Mouse (Mus musculus): Measurements from ENCODE around the gene Exosc1.
"Not testable (repeated sequence)": the region's sequence is repeated elsewhere in the genome, so short reads cannot be mapped to it uniquely, and the experiment has no call there.

Gene Exosc1

DNA sequence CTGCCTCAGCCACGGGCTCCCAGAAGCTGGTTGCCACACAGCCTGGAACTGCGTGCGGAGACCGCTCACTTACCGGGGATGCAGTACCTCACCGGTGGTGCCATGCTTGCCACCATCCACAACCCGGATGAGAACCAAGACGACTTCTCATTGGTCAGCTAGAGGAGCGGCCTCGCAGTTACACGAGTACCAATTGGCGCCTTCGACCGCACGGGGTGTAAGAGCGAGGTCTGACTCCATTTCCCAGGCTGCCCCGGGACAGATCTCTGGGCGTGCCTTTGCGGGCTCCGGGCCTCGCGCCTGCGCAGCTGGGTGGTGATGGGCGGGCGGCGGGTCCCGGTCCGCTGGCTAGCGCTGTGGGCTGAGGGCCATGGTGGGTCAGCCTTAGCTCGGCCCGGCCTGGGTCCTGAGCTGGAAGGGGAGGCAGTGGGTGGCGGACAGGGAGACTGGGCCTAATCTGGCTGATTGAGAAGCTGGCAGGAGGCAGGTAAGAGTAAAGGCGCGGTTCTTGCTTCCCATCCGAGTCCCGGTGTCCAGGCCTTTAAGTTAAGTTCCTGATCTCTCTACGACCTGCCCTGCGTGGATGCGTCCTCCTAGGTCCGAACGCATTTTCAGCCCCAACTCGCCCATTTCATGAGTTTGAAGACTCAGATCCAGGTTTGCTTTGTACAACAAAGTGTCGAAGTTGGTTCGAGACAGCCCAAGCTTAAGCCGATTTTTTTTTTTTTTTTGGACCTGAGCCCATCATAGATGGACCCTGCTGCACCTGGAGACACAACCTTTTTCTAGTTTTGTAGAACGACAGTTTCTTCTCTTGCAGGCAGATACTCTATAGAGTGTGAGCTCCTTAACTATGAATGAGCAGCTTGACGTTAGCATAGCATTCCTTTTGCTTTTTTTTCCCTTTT lies at the start of gene Exosc1, which contains the start of gene Zdhhc16:
Gene Exosc1, minus strand, starts transcription at position 245 of the 908 bp plus-strand sequence.
Gene Zdhhc16, plus strand, starts transcription at position 302 of the 908 bp plus-strand sequence.
- peak; percentile 97 for DNase-seq (ENCODE audit: low read depth, low spot score)

DNA sequence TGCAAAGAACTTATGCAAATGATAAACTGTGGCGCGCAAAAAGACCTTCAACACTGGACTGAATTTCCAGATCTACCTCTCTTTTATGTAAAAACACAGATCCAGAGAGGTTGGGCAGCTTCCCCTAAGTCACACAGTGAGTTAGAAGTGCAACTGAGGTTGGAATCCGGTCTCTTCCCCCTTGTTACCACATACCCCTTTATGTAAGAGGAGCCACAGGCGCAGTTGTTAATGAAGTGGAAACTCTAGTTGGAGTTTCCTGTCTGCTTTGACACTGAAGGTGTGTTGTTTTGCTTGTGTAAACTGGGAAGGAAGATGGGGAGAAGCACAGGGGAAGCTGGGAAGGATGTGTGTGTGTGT lies 49.5 kb upstream of the Exosc1 start:
- no peak for DNase-seq (ENCODE audit: low read depth, low spot score)

DNA sequence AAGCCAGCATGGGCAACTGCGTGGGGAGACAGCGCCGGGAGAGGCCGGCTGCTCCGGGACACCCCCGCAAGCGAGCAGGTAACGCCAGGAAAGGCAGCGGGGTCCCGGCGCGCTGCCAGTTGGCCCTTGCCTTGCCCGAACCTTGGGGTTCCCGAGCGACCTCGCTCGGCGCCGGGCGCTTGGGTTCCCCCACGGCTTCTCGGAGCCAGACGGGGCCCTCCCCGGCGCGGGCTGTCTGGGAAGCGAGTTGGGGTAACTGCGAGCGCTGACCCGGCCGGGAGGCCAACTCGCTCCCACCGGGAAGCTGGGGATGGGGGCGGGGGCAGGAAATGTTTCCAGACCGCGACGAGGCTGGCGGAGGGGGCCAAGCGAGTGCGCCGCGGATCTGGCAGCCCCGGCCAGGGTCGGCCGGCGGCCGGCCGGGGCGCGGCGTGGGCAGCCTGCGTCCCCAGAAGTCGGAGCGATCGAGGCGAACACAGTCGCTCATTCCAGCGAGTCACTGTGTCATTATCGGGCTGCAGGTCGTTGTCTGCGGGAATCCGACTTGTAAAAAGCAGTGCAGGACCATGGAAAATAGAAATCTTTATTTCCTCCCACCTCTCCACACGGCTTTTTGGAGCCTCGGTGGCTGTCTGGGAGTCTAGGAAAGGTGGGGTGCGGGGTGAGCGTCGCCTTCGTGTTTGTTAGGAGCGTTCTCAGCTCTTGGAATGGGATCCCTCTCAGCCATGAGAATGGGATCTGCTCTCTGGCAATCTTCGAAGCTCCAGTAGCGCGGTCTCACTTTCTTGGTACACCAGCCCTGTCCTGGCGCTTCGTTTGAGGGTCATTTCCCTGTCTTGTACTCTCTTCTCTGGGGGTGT lies 48.9 kb upstream of the Exosc1 start:
- peak; percentile 16 for DNase-seq (ENCODE audit: low read depth, low spot score)

DNA sequence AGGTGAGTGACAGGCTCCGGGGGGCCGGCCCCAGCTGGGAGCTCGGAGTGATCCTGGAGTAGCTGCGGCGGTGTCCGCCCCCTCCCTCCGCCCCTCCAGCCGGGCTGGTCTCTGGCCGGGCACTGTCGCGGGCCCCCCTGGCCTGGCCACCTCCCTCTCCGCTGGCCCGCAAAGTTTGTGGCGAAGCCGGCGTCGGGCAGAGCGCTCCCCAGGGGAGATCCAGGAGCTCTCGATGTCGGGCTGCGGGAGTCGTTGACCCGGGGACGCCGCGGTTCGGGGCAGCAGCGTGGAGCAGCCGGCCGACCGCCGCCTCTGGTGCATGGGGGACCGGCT lies 48.3 kb upstream of the Exosc1 start, which contains the start of gene Ubtd1:
Gene Ubtd1, plus strand, starts transcription at position 169 of the 333 bp plus-strand sequence.
- DNase-seq (ENCODE audit: low read depth, low spot score), result no peak

DNA sequence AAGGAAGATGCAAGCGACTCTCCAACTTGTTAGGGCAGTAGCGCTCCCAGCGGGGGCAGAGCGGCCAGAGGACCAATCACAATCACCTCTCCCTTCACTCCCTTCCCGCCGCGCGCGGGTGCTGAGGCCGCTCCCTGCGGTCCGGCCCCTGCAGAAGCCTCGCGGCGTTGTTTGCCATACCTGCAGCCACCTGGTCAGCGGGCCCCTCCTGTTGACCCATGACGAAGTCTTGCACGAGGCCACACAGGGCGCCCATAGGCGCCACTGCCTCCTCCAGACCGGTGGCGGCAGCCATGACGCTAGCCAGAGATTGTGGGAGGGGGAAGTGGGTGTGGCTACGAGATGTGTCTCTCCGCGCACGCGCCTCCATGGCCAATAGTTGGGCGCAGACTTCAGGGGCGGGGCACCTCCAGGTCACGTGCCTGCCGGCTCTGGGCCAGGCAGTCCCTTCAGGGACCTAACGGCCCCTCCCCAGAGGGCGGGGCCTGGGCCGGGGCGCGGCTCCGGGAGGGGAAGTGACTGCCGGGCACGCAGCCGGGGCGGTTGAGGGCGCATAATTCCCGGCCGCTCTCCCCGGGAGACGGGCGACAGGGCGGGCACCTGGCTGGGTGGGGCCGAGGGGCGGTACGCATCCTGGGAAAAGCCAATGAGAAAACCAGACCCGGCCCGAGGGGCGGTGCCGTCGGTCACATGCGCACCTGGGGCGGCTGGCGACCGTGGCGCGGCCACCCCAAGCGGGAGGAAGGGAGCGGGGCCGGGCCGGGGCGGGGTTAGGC lies 47.8 kb upstream of the Exosc1 start, which contains the start of gene Mms19:
Gene Mms19, minus strand, starts transcription at position 339 of the 776 bp plus-strand sequence.
- DNase-seq (ENCODE audit: low read depth, low spot score), result peak; percentile 99

DNA sequence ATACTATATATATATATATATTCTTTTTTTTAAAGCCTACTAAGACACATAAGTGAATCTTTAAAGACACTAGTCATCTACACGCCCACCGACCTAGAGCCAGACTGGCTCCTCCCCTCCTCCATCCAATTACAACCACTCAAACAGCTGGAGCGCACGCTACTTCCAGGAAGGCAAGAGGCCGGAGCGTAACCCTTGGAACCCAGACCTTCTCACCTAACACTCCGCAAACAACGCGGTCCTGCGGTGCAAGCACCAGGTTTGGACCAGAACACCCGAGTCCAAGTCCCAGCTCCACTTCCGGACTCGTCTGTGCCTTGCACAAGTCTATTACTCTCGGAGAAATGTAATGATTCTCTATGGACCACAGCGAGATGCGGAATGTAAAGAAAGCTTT lies 47.2 kb upstream of the Exosc1 start:
- no peak for DNase-seq (ENCODE audit: low read depth, low spot score)

DNA sequence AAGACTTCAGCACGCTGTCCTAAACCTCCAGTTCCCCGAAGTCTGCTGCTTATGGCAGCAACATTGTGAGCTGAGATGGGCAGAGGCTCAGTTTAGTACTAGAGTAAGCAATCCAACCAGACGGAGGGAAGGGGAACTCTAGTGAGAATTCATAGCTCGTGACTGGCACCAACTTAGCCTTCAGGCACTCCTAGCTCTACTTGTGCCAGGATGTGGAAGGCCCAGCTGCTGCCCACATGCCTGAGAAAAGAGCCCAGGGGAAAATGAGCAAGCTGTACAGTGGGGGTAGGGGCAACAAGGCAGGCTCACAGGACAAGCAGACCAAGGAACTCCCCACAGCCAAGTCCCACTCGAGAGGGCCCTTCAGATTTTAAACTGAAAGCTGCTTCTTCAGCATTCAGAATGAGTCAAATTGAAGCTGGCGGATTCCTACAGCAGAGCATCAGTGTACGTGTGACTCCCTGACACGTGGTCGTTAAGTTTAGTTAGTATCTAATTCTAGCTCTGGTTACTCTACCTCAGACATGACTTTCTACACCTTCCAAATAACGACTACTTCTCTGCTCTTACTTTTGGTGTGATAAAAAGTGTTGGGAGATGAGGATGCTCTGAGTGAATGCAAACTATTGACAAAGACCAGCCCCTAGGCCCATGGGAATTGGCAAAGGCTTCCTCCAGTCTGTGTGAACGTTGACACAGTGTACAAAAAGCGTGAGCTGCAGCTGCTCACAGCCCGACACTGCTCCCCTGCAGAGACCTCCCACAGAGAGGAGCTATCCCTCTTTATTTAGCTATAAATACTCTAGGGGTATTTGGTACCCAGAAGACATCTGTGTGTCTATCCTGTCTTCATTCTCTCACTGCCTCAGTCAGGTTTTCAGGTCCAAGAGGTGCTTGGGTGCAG lies 40.9 kb upstream of the Exosc1 start:
- no peak for DNase-seq (ENCODE audit: low read depth, low spot score)

DNA sequence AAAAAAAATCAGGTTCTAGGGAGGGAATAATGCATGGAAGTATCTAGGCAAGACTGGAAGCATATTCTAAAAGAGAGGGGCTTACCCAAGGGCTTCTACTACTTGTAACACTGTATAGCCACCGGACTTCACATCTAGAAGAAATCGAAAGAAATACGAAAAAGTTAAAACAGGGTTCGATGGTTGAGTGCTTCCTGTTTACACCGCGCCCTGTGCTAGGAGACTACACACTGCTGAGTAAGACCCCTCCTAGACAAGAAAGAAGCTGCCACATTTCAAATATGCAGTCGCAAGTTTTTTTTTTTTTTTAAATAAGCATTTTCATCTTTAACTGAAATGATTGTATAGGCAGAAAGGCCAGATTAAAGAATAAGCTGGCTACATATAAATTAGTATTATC lies 36.4 kb upstream of the Exosc1 start:
- no peak for DNase-seq (ENCODE audit: low read depth, low spot score)

DNA sequence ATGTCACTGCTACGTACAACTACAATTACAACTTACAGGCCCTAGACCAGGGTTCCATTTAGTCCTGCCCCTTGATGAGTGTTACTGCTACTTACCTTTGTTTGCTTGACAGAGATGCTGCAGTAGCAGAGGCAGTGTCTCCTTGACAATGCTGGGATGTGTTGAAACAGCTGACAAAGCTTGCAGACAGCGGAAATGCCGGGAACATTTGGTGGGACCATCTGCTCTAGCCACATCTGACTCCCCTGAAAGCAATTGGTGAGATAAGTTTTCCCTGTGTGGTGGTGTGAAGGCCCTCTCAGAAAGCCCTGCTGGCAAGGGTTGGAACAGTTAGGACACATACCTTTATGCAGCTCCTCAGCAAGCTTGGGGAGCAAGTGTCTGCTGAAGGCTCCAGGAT lies 20.4 kb upstream of the Exosc1 start:
- no peak for DNase-seq (ENCODE audit: low read depth, low spot score)

DNA sequence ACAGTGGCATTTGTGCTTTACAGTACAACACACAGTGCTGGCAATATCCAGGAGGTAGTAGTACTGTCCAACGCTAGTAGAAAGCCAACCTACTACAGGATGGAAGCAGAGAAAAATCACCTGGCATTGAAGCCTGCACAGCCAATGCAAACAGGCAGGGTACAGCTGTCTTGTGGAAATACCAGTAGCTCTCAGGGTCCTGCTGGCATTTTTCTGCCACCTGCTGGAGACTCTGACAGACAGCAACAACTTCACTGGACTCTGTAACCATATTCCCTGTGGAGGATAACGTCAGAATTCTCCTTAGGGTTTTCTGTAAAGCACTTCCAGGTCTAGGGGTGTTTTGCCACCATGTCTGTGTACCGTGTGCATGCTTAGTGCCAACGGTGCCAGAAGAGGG lies 19.1 kb upstream of the Exosc1 start:
- DNase-seq (ENCODE audit: low read depth, low spot score), result no peak

DNA sequence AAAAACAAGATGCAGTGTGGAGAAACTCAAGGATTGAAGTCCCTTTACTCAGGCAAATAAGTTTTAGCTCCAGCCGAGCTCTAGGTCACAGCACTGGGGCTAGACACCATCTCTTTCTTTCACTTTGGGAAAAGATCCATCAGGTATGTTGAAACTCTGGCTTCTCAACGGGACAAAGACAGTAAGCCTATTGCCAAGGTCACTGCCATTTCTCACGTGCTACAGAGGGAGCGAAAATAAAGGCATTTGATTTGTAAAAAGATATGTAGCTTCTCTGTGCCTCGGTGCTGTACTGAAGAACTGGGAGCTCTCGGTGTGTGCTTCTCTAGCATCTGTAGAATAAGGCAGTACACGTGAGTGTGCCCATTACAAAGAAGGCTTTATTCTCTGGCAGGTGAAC lies 10.6 kb upstream of the Exosc1 start:
- DNase-seq (ENCODE audit: low read depth, low spot score), result no peak

DNA sequence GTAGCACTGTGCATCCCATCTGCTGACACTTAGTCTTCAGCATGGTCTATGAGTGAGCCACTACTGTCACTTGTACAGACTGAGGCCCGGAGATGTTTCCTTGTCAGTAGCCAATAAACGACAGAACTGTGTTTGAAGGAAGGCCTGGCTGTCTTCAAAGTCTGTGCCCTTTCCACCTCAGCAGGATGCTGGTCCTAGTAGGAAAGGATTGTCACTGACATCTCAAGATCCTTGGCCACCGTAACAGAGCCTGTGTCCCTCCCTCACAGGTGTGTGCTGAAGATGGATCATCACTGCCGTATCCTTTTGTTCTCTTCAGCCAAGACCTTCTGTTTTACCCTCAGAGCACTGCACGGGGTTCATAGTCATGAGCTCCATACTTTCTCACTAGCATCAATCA lies 5.3 kb upstream of the Exosc1 start:
- no peak for DNase-seq (ENCODE audit: low read depth, low spot score)

DNA sequence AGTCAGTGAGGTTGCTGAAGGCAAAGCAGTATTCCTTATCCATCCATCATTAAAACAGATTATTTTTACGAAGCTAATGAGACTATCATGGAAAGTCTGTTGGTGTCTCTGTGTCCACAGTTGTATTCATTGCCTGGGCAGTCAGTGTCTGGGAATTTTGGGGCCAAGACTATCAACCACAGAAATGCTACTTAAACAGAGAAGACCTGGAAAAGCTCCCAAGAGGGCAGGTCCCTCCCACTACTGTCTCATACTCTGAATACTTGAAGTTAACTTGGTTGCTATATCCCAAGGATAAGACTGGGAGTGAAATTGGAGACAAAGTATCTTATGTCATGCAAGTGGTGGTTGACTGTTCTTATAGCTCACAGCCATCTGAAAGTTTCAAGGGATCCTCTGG lies 2.7 kb upstream of the Exosc1 start:
- no peak for DNase-seq (ENCODE audit: low read depth, low spot score)

DNA sequence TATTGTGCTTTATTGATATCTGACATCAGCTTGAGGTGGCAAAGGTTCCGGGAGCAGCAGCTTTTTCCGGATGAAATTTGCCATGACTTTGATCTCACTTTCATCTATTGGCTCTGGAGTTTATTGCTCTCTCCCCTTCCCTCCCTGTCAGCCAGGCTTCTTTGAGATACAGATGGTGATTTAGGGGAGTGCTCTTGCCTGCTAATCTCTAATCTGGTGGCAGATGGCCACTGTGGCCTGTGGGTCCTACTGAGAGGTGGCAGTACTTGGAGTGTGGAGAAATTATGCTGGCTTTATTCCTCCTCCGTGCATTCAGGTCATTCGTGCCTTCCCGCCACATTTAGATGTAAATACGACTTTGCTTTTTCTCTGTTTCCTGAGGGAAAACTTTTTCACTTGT lies 901 bp upstream of the Exosc1 start:
- peak; percentile 50 for DNase-seq (ENCODE audit: low read depth, low spot score)

DNA sequence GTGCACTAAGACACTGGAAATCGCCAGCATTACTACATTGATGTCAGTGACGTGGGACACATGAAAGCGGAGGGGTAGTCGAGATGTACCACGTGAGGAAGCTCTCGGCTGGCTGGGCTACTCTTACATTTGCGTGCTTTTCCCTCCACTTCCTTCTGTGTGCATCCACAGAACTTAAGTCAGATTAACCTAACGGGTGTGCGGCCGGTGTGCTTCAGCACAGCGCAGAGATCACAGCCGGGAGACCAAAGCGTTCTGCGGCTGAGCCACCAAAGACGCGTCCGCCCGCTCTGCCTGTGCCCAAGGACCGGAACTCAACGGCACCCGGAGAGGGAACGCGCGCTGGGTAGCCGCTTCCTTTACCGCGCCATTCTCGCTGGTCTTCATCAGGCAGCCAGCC lies 537 bp downstream of the Exosc1 start:
- no peak for DNase-seq (ENCODE audit: low read depth, low spot score)

DNA sequence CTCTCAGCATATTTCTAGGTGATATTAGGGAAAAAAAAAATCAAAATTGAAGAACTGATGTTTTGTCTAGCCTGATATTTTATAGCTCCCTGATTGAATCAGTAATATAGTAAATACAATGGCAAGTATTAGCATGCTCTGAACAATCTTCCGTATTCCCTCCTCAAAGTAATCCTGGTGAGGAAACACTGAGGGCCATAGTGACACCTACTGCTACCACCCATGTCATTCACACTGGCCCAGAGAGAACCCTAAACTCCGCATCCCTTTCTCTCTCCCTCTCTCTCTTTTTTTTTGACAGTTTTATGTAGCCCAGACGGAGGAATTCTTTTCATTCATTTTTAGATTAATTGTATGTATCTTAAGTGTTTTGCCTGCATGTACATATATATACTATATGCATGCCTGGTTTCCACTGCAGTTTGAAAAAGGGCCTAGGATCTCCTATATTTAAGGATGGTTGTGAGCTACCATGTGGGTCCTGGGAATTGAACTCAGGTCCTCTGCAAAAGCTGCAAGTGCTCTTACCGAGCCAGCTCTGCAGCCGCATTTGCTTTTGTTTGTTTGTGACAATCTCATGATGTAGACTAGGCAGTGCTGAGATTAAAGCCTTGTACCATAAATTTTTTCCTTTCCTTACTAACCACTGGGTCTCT lies 12.7 kb downstream of the Exosc1 start:
- DNase-seq (ENCODE audit: low read depth, low spot score), result no peak

DNA sequence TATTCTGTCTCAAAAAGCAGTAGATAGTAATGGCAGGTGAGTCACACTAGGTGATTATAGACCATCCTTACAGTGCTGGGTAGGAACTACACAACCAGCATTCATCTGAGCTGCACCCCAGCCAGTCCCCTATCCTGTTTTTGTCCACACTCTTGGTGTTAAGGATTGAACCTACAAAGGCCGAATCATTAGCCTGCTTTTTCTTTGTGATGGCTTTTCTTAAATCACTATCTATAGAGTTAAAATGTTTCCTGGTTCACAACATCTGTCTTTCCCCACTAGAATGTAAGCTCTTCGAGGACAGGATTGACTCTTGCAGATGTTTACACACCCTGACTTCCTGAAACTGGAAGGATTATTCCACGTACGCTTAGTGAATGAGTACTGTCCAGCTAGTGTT lies 13.8 kb downstream of the Exosc1 start:
- DNase-seq (ENCODE audit: low read depth, low spot score), result no peak

DNA sequence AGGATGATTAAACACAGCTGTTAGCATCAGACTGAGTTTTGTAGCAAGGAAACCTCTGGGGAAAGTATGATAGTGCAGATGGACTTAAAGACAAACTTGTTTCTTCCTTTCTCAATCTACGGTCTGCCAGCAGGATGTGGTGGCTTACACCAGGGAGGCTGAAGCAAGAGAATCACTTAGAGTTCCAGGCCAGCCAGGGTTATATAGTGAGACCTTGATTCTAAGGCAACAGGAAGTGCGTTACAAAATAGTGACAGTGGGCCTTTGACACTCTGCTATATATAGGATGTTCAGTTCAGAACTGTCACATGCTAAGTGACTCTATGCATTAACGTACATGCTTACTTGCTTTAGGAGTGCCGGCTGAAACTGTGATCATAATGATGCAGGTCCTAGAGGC lies 16.4 kb downstream of the Exosc1 start:
- DNase-seq (ENCODE audit: low read depth, low spot score), result no peak

DNA sequence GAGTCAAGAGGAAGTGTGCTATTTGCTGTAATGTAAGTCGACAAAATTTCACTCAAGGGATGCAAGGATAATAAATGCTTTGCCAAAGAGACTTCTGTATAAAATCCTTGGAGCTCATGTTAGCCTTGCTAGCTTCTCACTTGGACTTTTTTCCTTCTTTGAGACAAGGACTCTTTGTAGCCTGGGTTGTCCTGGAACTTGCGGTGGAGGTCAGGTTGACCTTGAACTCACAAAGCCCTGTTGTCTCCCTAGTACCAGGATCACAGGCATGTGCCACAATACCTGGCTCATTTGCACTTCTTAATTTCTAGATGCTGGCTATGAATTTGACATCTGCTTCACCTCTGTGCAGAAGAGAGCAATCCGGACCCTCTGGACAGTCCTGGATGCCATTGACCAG lies 17.9 kb downstream of the Exosc1 start:
- DNase-seq (ENCODE audit: low read depth, low spot score), result no peak

DNA sequence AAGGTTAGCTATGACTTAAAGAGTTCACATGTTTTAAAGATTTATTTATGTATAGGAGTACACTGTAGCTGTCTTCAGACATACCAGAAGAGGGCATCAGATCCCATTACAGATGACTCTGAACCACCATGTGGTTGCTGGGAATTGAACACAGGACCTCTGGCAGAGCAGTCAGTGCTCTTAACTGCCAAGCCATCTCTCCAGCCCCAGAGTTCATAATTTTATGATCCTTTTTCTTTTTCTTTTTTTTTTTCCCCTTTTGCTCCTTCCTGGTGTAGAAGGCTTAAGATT lies 18.7 kb downstream of the Exosc1 start:
- DNase-seq (ENCODE audit: low read depth, low spot score), result not testable (repeated sequence)
